Mouse (Mus musculus): ENCODE data around the gene Cd200r1. TPM values are rescaled to one million over a fixed set of nuclear protein-coding genes. Genes with fewer than 3 reads are reported as not detected.

Cd200r1 gene
- polyA plus RNA-seq, 1 experiment = not detected

DNA sequence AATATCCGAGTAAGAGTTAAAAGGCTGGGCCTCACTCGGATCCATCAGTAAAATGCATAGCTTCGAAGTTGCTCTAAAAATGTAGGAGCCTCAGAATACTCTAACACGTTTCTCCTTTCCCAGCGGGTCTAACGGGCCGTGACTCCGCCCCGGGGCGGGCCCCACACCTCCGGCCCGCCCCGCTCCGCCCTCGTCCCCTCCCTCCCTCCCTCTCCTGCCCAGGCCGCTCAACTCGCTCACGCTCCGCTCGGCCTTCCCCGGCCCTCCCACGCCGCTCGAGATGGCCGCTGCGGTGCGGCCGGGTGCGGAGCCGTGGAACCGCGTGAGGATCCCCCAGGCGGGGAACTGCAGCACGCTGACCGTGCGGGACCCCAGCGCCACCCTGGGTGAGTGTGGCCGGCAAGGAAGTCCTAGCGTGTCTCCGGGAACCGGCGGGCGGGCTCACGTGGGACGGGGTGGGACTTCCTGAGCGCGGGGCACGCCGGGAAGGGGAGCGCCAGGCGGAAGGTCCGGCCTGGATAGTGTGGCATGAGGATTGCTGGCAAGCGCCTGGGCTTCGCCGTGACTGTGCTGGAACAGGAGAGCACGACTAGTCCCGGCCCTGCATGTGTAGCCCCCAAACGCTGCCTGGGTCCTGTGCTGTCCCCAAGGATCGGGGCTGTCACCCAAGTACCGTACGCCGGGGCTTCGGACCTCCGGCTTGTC, 41.3 kb upstream of the Cd200r1 start, which contains the start of gene Nepro:
TSS of gene Nepro (plus strand) at position 219 of the 705 bp plus-strand sequence.
- Histone ChIP-seq H3K4me1 (ENCODE audit: control insufficient read depth, insufficient read depth, low read length) (peaks cover 6% of the 10 kb centered on the region), H3K27me3 (ENCODE audit: control insufficient read depth, insufficient read depth, low read length) (no peaks in the 10 kb centered on the region), H3K27ac (ENCODE audit: control insufficient read depth, insufficient read depth, low read depth, low read length) (peak within 1 kb of the TSS; percentile 82), H3K4me3 (ENCODE audit: control insufficient read depth, low read depth, low read length) (peak within 1 kb of the TSS; percentile 91), H3K36me3 (ENCODE audit: control insufficient read depth, insufficient read depth, low read length) (no peaks in the 10 kb centered on the region)
- TF ChIP-seq CTCF (IDR thresholded peaks at IDR 0.05; ENCODE audit: control insufficient read depth, insufficient read depth, insufficient replicate concordance, low read depth, low read length) (no peak), POLR2A (IDR thresholded peaks at IDR 0.05; ENCODE audit: control insufficient read depth, low read depth, low read length) (peak; percentile 86)

DNA sequence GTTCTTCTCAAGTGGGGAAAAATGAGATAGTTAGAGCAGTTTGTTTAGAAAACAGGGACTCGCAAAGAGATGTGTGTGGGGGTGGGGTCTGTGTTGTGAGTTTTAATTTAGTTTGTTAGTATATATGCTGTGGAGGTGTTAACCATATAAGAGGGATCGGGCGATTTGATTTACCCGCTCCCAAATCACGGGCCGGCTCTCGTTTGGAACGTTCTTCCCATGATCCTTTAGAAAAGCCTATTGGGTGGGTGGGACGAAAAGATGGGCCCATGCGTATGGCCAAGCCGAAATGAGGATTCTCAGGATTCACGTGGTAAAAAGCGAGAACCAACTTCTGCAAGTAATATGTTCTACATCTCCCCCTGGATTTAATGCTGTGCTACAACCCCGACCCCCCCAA, 40.7 kb upstream of the Cd200r1 start:
- no peak for TF ChIP-seq POLR2A (IDR thresholded peaks at IDR 0.05; ENCODE audit: control insufficient read depth, low read depth, low read length)
- no peak for TF ChIP-seq CTCF (IDR thresholded peaks at IDR 0.05; ENCODE audit: control insufficient read depth, insufficient read depth, insufficient replicate concordance, low read depth, low read length)
- Histone ChIP-seq H3K27me3 (ENCODE audit: control insufficient read depth, insufficient read depth, low read length) (no peaks in the 10 kb centered on the region), H3K36me3 (ENCODE audit: control insufficient read depth, insufficient read depth, low read length) (no peaks in the 10 kb centered on the region; the same call in 1 of the 2 replicates), H3K4me3 (ENCODE audit: control insufficient read depth, low read depth, low read length) (peak overlapping the region; percentile 91), H3K4me1 (ENCODE audit: control insufficient read depth, insufficient read depth, low read length) (peaks cover 6% of the 10 kb centered on the region), H3K27ac (ENCODE audit: control insufficient read depth, insufficient read depth, low read depth, low read length) (peak overlapping the region; percentile 82)

DNA sequence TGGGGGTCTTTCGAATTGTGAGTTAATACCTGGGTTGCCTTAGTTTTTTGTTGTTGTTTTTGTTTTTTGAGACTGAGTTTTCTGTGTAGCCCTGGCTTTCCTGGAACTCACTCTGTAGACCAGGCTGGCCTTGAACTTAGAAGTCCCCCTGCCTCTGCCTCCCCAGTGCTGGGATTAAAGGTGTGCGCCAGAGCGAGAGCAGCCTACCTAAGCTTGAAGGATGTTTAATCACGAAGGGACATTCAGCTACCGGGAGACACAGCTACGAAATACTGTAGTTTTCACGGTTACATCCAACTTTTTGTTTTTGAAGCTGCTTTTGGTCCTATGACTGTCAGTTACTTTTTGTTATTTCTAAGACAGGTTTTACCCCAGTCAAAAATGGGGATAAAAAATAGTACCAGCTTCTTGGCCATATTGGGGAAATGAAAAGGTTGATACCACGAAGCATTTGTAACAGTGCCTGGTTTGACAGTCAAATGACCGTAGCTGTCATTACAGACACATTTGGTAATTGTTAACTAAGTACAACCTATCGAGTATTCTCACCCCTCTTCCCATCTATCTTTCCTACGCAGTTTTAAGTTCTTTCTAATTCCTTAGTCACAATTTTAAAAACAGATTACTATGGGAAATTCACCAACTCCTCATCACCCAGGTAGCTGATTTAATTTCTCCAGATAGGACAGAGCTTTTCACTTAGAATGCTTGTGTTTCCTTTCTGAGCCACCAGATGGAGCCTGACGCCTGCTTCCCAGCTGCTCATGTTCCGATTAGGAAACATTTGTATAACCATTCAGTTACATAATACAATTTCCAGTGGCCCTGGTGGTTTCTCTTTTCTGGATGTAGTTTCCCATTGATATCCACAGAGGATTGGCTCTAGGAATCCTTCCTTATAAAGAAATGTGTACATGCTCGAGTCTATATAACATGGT, 40.0 kb upstream of the Cd200r1 start:
- no peak for TF ChIP-seq POLR2A (IDR thresholded peaks at IDR 0.05; ENCODE audit: control insufficient read depth, low read depth, low read length)
- no peak for TF ChIP-seq CTCF (IDR thresholded peaks at IDR 0.05; ENCODE audit: control insufficient read depth, insufficient read depth, insufficient replicate concordance, low read depth, low read length)
- no peaks in the 10 kb centered on the region; the same call in 1 of the 2 replicates for H3K36me3 ChIP-seq (ENCODE audit: control insufficient read depth, insufficient read depth, low read length)
- no peaks in the 10 kb centered on the region for H3K27me3 ChIP-seq (ENCODE audit: control insufficient read depth, insufficient read depth, low read length)
- H3K27ac ChIP-seq (ENCODE audit: control insufficient read depth, insufficient read depth, low read depth, low read length) = peak overlapping the region; percentile 34; the same call in 1 of the 2 replicates
- H3K4me1 ChIP-seq (ENCODE audit: control insufficient read depth, insufficient read depth, low read length) = peaks cover 6% of the 10 kb centered on the region
- peak overlapping the region; percentile 28; the same call in 1 of the 2 replicates for H3K4me3 ChIP-seq (ENCODE audit: control insufficient read depth, low read depth, low read length)

DNA sequence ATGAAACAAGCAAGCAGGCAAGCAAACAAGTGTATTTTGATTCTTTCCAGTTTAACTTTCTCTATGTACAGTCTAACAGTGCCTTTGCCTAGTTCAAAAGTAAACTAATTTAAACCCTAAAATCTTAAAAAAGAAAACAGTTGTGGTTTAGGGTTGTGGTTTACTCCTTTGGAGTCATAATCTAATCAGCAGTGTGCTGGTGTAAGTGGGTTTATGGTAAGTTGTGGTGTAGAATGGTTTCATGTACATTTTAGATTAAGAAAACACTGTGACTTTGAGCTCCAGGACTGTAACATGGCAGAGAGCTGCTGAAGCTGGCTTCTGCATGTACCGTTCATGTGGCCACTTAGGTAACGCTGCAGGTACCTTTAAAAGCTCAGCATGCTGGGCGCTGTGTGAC, 38.0 kb upstream of the Cd200r1 start:
- no peaks in the 10 kb centered on the region for H3K27me3 ChIP-seq (ENCODE audit: control insufficient read depth, insufficient read depth, low read length)
- H3K4me1 ChIP-seq (ENCODE audit: control insufficient read depth, insufficient read depth, low read length) = peaks cover 6% of the 10 kb centered on the region
- no peak for TF ChIP-seq CTCF (IDR thresholded peaks at IDR 0.05; ENCODE audit: control insufficient read depth, insufficient read depth, insufficient replicate concordance, low read depth, low read length)
- TF ChIP-seq POLR2A (IDR thresholded peaks at IDR 0.05; ENCODE audit: control insufficient read depth, low read depth, low read length) = no peak
- peaks cover 4% of the 10 kb centered on the region for H3K36me3 ChIP-seq (ENCODE audit: control insufficient read depth, insufficient read depth, low read length)
- H3K4me3 ChIP-seq (ENCODE audit: control insufficient read depth, low read depth, low read length) = no peak overlapping the region
- no peak overlapping the region for H3K27ac ChIP-seq (ENCODE audit: control insufficient read depth, insufficient read depth, low read depth, low read length)

DNA sequence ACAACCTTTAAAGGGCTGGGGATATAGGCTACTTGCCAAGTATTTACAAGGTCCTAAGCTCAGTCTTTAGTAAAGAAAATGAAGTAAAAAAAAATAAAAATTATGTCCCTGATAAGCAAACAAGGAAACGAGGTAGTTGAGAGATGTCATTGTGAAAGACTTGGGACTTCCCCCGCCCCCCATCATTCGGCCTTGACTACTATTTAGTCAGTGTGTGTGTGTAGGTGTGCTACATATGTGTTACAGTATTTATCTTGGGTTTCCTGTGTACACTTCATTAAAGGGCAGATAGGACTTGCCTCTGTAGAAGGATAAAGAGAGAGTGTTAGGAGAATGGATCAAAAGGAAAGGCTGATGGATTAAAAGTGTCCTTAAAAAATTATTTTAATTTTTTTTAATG, 31.5 kb upstream of the Cd200r1 start:
- Histone ChIP-seq H3K4me3 (ENCODE audit: control insufficient read depth, low read depth, low read length) (no peak overlapping the region), H3K36me3 (ENCODE audit: control insufficient read depth, insufficient read depth, low read length) (peaks cover 6% of the 10 kb centered on the region), H3K4me1 (ENCODE audit: control insufficient read depth, insufficient read depth, low read length) (no peaks in the 10 kb centered on the region), H3K27ac (ENCODE audit: control insufficient read depth, insufficient read depth, low read depth, low read length) (no peak overlapping the region), H3K27me3 (ENCODE audit: control insufficient read depth, insufficient read depth, low read length) (no peaks in the 10 kb centered on the region)
- TF ChIP-seq CTCF (IDR thresholded peaks at IDR 0.05; ENCODE audit: control insufficient read depth, insufficient read depth, insufficient replicate concordance, low read depth, low read length) (no peak), POLR2A (IDR thresholded peaks at IDR 0.05; ENCODE audit: control insufficient read depth, low read depth, low read length) (no peak)

DNA sequence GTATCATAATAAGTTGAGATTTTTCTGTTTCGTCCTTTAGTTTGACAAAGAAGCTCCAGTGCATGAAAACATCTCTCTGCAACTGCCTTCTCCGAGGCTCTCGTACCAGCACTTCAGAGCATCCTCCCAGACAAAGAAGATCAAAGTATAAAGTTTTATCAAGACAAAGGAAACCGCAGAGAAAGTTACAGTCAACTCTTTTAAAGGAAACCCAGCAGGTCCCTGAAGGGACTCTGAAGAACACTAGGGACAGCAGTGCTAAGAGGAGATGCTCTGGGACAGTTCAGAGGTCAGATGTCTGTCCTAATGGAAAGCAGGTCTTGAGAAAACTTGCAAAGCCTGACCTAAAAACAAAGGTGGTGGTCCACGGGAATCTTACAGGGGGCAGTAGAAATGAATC, 29.9 kb upstream of the Cd200r1 start:
- TF ChIP-seq POLR2A (IDR thresholded peaks at IDR 0.05; ENCODE audit: control insufficient read depth, low read depth, low read length) = no peak
- TF ChIP-seq CTCF (IDR thresholded peaks at IDR 0.05; ENCODE audit: control insufficient read depth, insufficient read depth, insufficient replicate concordance, low read depth, low read length) = no peak
- no peak overlapping the region for H3K4me3 ChIP-seq (ENCODE audit: control insufficient read depth, low read depth, low read length)
- H3K27me3 ChIP-seq (ENCODE audit: control insufficient read depth, insufficient read depth, low read length) = no peaks in the 10 kb centered on the region
- H3K27ac ChIP-seq (ENCODE audit: control insufficient read depth, insufficient read depth, low read depth, low read length) = no peak overlapping the region
- H3K4me1 ChIP-seq (ENCODE audit: control insufficient read depth, insufficient read depth, low read length) = no peaks in the 10 kb centered on the region
- H3K36me3 ChIP-seq (ENCODE audit: control insufficient read depth, insufficient read depth, low read length) = peaks cover 6% of the 10 kb centered on the region

DNA sequence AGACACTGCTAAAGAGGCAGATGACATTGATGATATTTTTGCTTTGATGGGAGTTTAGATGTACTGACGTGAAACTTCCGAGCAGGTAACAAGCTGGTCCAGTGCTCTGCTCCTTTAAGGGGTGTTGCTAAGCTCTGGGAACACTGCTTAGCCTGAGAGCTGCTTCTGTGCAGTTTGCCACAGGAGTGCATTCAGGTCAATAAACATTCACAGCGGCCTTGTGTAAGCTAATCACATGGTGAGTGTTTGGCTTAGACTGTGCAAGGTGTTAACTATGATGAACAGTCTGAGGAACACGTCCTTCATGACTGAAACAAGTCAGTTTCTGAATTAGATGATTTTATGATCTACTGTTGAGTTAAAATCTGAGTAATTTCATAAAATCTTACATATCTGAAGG, 29.4 kb upstream of the Cd200r1 start:
- TF ChIP-seq CTCF (IDR thresholded peaks at IDR 0.05; ENCODE audit: control insufficient read depth, insufficient read depth, insufficient replicate concordance, low read depth, low read length) (no peak), POLR2A (IDR thresholded peaks at IDR 0.05; ENCODE audit: control insufficient read depth, low read depth, low read length) (no peak)
- no peaks in the 10 kb centered on the region for H3K27me3 ChIP-seq (ENCODE audit: control insufficient read depth, insufficient read depth, low read length)
- no peak overlapping the region for H3K4me3 ChIP-seq (ENCODE audit: control insufficient read depth, low read depth, low read length)
- no peak overlapping the region for H3K27ac ChIP-seq (ENCODE audit: control insufficient read depth, insufficient read depth, low read depth, low read length)
- H3K36me3 ChIP-seq (ENCODE audit: control insufficient read depth, insufficient read depth, low read length) = peaks cover 4% of the 10 kb centered on the region
- no peaks in the 10 kb centered on the region for H3K4me1 ChIP-seq (ENCODE audit: control insufficient read depth, insufficient read depth, low read length)
